Mouse (Mus musculus): ENCODE data around the gene Arhgap23.

- no peak for TF ChIP-seq CTCF (IDR thresholded peaks at IDR 0.05; ENCODE audit: low read depth)
- no peak for TF ChIP-seq EP300 (IDR thresholded peaks at IDR 0.05; ENCODE audit: low read depth)
Observed at GRCm38 (mm10) chr11:97424802-97425201, 9.5 kb downstream of the Arhgap23 start.
